Mouse (Mus musculus) brain, embryonic 14.5 days (tissue): ENCODE results near the gene Lap3.

Experiments used
- CTCF ChIP-seq: fragments of 200-500 bp; IDR thresholded peaks from 2 replicates; pipeline ENCODE4 v1.5.1; 2012; ENCODE audit warnings: inconsistent platforms, mild to moderate bottlenecking, moderate library complexity, borderline replicate concordance; ENCODE audit not compliant: insufficient read depth, insufficient read length; ENCODE audit errors: extremely low read depth
- POLR2A ChIP-seq: fragments of 200-500 bp; IDR thresholded peaks from 2 replicates; pipeline ENCODE4 v1.6.1; 2012; ENCODE audit warnings: mild to moderate bottlenecking, inconsistent platforms, borderline replicate concordance; ENCODE audit not compliant: poor library complexity, insufficient read depth, insufficient read length, severe bottlenecking; ENCODE audit errors: extremely low read depth

- TF ChIP-seq POLR2A (no peak), CTCF (no peak)
These were observed 9.5 kb upstream of the Lap3 start for GRCm38 (mm10) chr5:45483654-45484053.
